ENCODE assay signal across 11 mouse cellular contexts in the genomic region with DNA sequence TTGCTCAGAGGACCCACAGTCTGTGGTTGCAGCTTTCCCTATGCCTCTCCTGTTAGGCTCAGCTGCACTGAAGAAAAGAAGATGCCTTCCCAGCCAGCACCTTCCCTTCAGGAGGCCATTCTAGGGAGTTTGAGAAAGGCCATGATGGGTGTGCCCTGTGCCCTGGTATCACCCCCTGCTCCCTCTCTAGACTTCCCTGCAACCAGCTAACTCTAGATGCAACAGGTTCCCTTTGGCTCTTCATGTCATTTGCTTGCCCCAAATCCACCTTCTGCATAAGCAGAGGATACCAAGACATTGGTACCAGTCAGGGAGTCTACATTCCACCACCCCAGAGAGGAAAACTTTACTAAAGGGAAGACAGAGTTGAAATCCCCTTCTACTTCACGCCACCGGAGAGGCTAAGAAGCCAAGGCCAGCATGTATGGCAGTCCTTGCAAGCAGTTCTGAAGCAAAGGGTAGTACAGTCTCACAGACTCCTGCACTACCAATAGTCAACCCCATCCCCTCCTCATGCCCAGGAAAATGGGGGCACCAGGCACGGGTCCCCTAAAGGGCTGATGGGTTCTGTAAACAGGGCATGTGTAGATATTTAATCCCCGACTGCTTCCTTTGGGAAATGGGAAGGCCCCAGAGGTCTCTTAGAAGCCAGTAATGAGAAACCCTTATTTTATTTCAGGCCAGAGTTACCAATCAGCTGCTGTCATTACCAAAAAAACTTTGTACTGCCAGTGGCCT. TPM values are rescaled to one million over a fixed set of nuclear protein-coding genes. Genes with fewer than 3 reads are reported as not detected.
DNase-seq lines count a peak whose midpoint lies in the region; ATAC-seq lines count a peak whose summit lies in the region.
"Had no signal": no experiment of that assay in that cellular context is flagged by ENCODE, and none has a peak within 500 bp of the region (broad histone marks: within the 10 kb centered on the region; RNA-seq: fewer than 3 reads in every experiment).

No protein-coding gene starts in this region.

- peak overlapping the region; percentile 90; the same call in 1 of the 2 replicates for H3K4me2 ChIP-seq in intestine, embryonic 14.5 days (ENCODE audit: low read length)
- no peak overlapping the region for H3K4me2 ChIP-seq in intestine, embryonic 16.5 days (ENCODE audit: low read depth, low read length)
- H3K4me2 ChIP-seq in embryonic facial prominence, embryonic 14.5 days (ENCODE audit: low read depth, low read length), result peak overlapping the region; percentile 77; the same call in 1 of the 2 replicates
- H3K4me2 ChIP-seq in midbrain, embryonic 12.5 days (replicated peaks), result peak overlapping the region; percentile 82
- H3K4me2 ChIP-seq: liver, embryonic 15.5 days had no signal

- no peaks in the 10 kb centered on the region for H3K9me3 ChIP-seq in intestine, embryonic 14.5 days (ENCODE audit: control insufficient read depth, low read length)
- no peaks in the 10 kb centered on the region for H3K9me3 ChIP-seq in intestine, embryonic 16.5 days (ENCODE audit: control insufficient read depth, low read length)
- H3K9me3 ChIP-seq in embryonic facial prominence, embryonic 14.5 days (ENCODE audit: control insufficient read depth, low read length), result no peaks in the 10 kb centered on the region
- H3K9me3 ChIP-seq in midbrain, embryonic 12.5 days, result no peaks in the 10 kb centered on the region
- H3K9me3 ChIP-seq: heart, embryonic 15.5 days; liver, embryonic 15.5 days had no signal

- intact Hi-C loops in heart, postnatal 10 days (cut with DNase I), result loop anchor here (10.0 kb wide), 1 partner anchor 340 kb away; no protein-coding TSS in a partner anchor

- H3K4me3 ChIP-seq in intestine, embryonic 14.5 days (ENCODE audit: low read depth, low read length), result 0 out of 2 replicates have a peak overlapping the region, but pooled peaks have one; percentile 1
- H3K4me3 ChIP-seq in intestine, embryonic 16.5 days (ENCODE audit: low read length), result no peak overlapping the region
- H3K4me3 ChIP-seq in embryonic facial prominence, embryonic 14.5 days (ENCODE audit: low read depth, low read length), result 0 out of 2 replicates have a peak overlapping the region, but pooled peaks have one; percentile 71
- H3K4me3 ChIP-seq in midbrain, embryonic 12.5 days, result peak overlapping the region; percentile 79
- H3K4me3 ChIP-seq: liver, embryonic 15.5 days had no signal

- no peak overlapping the region for H3K9ac ChIP-seq in intestine, embryonic 14.5 days (ENCODE audit: low read length)
- H3K9ac ChIP-seq in intestine, embryonic 16.5 days (ENCODE audit: low read depth, low read length), result no peak overlapping the region
- no peak overlapping the region for H3K9ac ChIP-seq in embryonic facial prominence, embryonic 14.5 days (ENCODE audit: low read depth, low read length)
- H3K9ac ChIP-seq in midbrain, embryonic 12.5 days (replicated peaks), result no peak overlapping the region
- H3K9ac ChIP-seq: liver, embryonic 15.5 days had no signal

- peaks cover 14% of the 10 kb centered on the region for H3K27me3 ChIP-seq in intestine, embryonic 14.5 days (replicated peaks; ENCODE audit: control insufficient read depth, insufficient read depth, low read length)
- H3K27me3 ChIP-seq in intestine, embryonic 16.5 days (replicated peaks; ENCODE audit: control insufficient read depth, insufficient read depth, low read length), result no peaks in the 10 kb centered on the region; the same call in 1 of the 2 replicates
- peaks cover 13% of the 10 kb centered on the region; the same call in 1 of the 2 replicates for H3K27me3 ChIP-seq in embryonic facial prominence, embryonic 14.5 days (replicated peaks; ENCODE audit: control insufficient read depth, insufficient read depth, low read length)
- H3K27me3 ChIP-seq in midbrain, embryonic 12.5 days, result peaks cover 6% of the 10 kb centered on the region; the same call in 1 of the 2 replicates

- no peaks in the 10 kb centered on the region; the same call in 1 of the 2 replicates for H3K4me1 ChIP-seq in intestine, embryonic 14.5 days (replicated peaks; ENCODE audit: control insufficient read depth, insufficient read depth, low read length)
- peaks cover 4% of the 10 kb centered on the region; the same call in 1 of the 2 replicates for H3K4me1 ChIP-seq in intestine, embryonic 16.5 days (ENCODE audit: control insufficient read depth, insufficient read depth, low read length)
- 0 out of 2 replicates have a peak, but pooled peaks cover 5% of the 10 kb centered on the region for H3K4me1 ChIP-seq in embryonic facial prominence, embryonic 14.5 days (ENCODE audit: control insufficient read depth, insufficient read depth, low read length)
- H3K4me1 ChIP-seq in midbrain, embryonic 12.5 days, result peaks cover 11% of the 10 kb centered on the region; the same call in 1 of the 2 replicates
- H3K4me1 ChIP-seq: liver, embryonic 15.5 days had no signal

- 85% methylated on average over 4 of the region's 4 CpGs for WGBS in intestine, embryonic 14.5 days
- WGBS in intestine, embryonic 16.5 days, result 71% methylated on average over 4 of the region's 4 CpGs
- whole genome bisulfite sequencing in embryonic facial prominence, embryonic 14.5 days, result 65% methylated on average over 4 of the region's 4 CpGs
- WGBS in midbrain, embryonic 12.5 days, result 80% methylated on average over 4 of the region's 4 CpGs

- no peak for ATAC-seq in intestine, embryonic 14.5 days (replicated peaks; ENCODE audit: low FRiP score, low TSS enrichment, low read depth)
- no peak for ATAC-seq in intestine, embryonic 16.5 days
- no peak for ATAC-seq in embryonic facial prominence, embryonic 14.5 days (ENCODE audit: low read depth)
- ATAC-seq in midbrain, embryonic 12.5 days (ENCODE audit: low FRiP score, low read depth), result no peak
- no peak for ATAC-seq in erythroblast, adult 5-6 weeks (replicated peaks; ENCODE audit: low FRiP score, poor library complexity, severe bottlenecking)

- no peak for DNase-seq in intestine, embryonic 14.5 days (ENCODE audit: low spot score)
- DNase-seq in cerebellum, postnatal 25 days, result peak; percentile 31 to 59
- no peak for DNase-seq in embryonic facial prominence, embryonic 14.5 days (ENCODE audit: low spot score)
- no peak for DNase-seq in heart, postnatal 10 days
- DNase-seq: gastrocnemius, postnatal 14 days had no signal

- H3K27ac ChIP-seq in intestine, embryonic 14.5 days (ENCODE audit: low read depth), result no peak overlapping the region
- no peak overlapping the region for H3K27ac ChIP-seq in intestine, embryonic 16.5 days (ENCODE audit: low read length)
- H3K27ac ChIP-seq in embryonic facial prominence, embryonic 14.5 days (replicated peaks; ENCODE audit: low read depth, low read length), result no peak overlapping the region
- H3K27ac ChIP-seq in midbrain, embryonic 12.5 days (replicated peaks), result no peak overlapping the region
- H3K27ac ChIP-seq: heart, embryonic 15.5 days; liver, embryonic 15.5 days had no signal

- no peaks in the 10 kb centered on the region for H3K36me3 ChIP-seq in intestine, embryonic 14.5 days (ENCODE audit: control insufficient read depth, insufficient read depth, low read length)
- H3K36me3 ChIP-seq in intestine, embryonic 16.5 days (ENCODE audit: control insufficient read depth, insufficient read depth, low read length), result no peaks in the 10 kb centered on the region
- no peaks in the 10 kb centered on the region for H3K36me3 ChIP-seq in embryonic facial prominence, embryonic 14.5 days (ENCODE audit: control insufficient read depth, insufficient read depth, low read length)
- no peaks in the 10 kb centered on the region for H3K36me3 ChIP-seq in midbrain, embryonic 12.5 days
- H3K36me3 ChIP-seq: heart, embryonic 15.5 days; liver, embryonic 15.5 days had no signal

RNA-seq across cellular contexts. Expression of a gene that starts 1.5 kb away (rescaled TPM):
- 7.8 and 8.9 TPM in 2 replicates for polyA plus RNA-seq in intestine, embryonic 14.5 days (2014; fragmentation: Nextera tagmentation; extraction: Ambion mirVana)
- polyA plus RNA-seq in intestine, embryonic 16.5 days (2015; fragmentation: Nextera tagmentation; extraction: Ambion mirVana), result 7.5 and 8.3 TPM in 2 replicates
- 2.1 and 2.9 TPM in 2 replicates for polyA plus RNA-seq in embryonic facial prominence, embryonic 14.5 days (2014; fragmentation: Nextera tagmentation; extraction: Ambion mirVana)
- 7.3 and 7.7 TPM in 2 replicates for polyA plus RNA-seq in midbrain, embryonic 12.5 days (2016; fragmentation: Nextera tagmentation; extraction: Ambion mirVana)
- not detected in 2 replicates for total RNA-seq in erythroblast, adult 5-6 weeks (2015; ENCODE audit: low replicate concordance)
- total RNA-seq in erythroblast, adult 5-6 weeks (2017; ENCODE audit: low replicate concordance), result not detected in 2 replicates
- under 1 TPM; 0.24 to 0.25 TPM for total RNA-seq in heart, postnatal 10 days (2021)
- total RNA-seq: megakaryocyte-erythroid progenitor cell, adult 5-6 weeks had no signal

Comparison
In these comparisons a context has a peak if more than half of its experiments do, and no peak if none do; other contexts are left out.
1. DNase-seq: peak in cerebellum, postnatal 25 days (2 of 2); none in intestine, embryonic 14.5 days (single experiment), embryonic facial prominence, embryonic 14.5 days (single experiment) and heart, postnatal 10 days (0 of 2).